Mouse (Mus musculus): ENCODE results near the gene Ushbp1. TPM values are rescaled to one million over a fixed set of nuclear protein-coding genes. Genes with fewer than 3 reads are reported as not detected.

The Ushbp1 gene
- polyA plus RNA-seq, 1 experiment from 2014 or later: 10.8 TPM

DNA sequence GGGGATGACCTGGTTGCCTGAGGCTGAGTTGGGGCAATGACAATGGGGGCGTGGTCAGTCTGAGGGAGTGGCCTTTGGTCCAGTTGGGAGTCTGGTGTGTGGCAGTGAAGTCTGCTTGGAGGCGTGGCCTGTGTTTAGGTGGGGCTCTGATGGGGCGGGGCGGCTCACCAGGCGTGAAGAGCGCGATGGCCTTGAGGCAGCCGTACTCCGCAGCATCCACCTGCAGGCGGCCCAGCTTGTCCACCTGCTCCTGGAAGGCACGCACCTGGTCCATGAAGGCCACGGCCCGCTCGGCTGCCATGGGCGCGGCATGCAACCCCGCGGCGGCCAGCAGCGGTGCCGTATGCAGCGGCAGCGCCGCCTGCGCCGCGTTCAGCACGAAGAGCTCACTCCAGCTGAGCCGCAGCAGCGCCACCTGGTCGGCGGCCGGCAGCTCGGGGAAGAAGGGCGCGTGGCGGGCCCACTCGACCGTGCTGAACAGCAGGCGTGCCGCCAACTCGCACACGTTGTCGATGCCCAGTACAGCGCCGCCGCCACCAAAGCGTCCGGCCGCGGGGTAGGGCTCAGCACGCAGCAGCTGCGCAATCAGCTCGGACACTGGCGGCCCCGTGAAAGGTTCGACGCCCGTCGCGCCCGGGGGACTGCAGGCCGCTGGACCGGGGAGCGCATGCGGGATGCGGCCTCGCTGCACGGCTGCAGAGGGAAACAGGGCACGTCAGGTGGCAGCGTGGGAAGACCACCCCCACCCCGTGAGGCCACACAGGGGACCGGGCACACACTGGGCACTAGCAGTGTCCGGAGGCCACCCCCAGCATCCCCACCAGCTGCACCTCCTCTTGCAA is 19.8 kb downstream of the Ushbp1 start:
- H3K9me3 ChIP-seq (ENCODE audit: control insufficient read depth, low read length): no peaks in the 10 kb centered on the region
- peak overlapping the region in 1 of 2 experiments; percentile 20; a peak in 2 of 4 replicates for H3K4me3 ChIP-seq (ENCODE audit: control insufficient read depth in 1 of 2, insufficient read depth in 1 of 2, low read depth in 1 of 2, low read length in 2 of 2)
- peak overlapping the region; percentile 52; the same call in 1 of the 2 replicates for H3K9ac ChIP-seq (ENCODE audit: low read length)
- no peak for ATAC-seq (ENCODE audit: insufficient number of reproducible peaks, insufficient read depth, low FRiP score, low read depth)
- H3K36me3 ChIP-seq (ENCODE audit: control insufficient read depth, insufficient read depth, low read length): peaks cover 57% of the 10 kb centered on the region
- peaks cover 17 to 33% of the 10 kb centered on the region in 2 experiments for H3K4me1 ChIP-seq (ENCODE audit: control insufficient read depth in 2 of 2, insufficient read depth in 2 of 2, low read length in 2 of 2)
- H3K27ac ChIP-seq (replicated peaks in 1 of 2; ENCODE audit: control insufficient read depth in 1 of 2, insufficient read depth in 1 of 2, low read depth in 2 of 2, low read length in 2 of 2): 0 out of 4 replicates have a peak overlapping the region, but pooled peaks of 1 of the 2 experiments have one; percentile 39
- WGBS: 12% methylated on average over 72 of the region's 74 CpGs
- H3K4me2 ChIP-seq (ENCODE audit: low read length): peak overlapping the region; percentile 59
- no peaks in the 10 kb centered on the region for H3K27me3 ChIP-seq (ENCODE audit: control insufficient read depth, insufficient read depth, low read length)

DNA sequence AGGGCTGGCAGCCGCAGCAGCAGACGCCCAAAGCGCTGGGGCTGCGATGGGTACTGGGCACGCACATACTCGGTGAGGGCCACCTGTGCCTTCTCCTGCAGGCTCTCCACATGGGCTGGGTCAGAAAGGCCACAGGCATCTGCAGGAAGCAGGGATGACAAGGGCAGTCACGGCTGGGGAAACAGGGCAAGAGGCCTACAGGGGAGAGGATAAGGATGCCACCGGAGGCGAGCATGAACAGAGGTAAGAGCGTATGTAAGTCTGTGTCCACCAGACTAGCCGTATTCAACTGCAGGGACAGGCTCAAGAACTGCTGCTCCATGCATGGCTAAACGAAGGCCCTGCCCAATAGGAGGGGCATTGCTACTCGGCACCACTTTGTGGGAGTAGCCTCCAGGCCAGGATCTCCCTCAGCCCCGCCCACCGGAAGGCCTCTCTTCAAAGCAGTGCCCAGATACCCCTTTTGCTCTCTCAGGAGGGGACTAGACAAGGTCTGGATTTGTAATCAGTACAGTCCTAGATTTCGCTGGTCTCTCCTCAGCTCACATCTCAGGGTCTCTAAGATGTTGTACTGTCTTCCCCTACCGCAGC is 20.9 kb downstream of the Ushbp1 start:
- H3K4me3 ChIP-seq (ENCODE audit: control insufficient read depth in 1 of 2, insufficient read depth in 1 of 2, low read depth in 1 of 2, low read length in 2 of 2): no peak overlapping the region
- H3K4me1 ChIP-seq (ENCODE audit: control insufficient read depth in 2 of 2, insufficient read depth in 2 of 2, low read length in 2 of 2): peaks cover 12 to 33% of the 10 kb centered on the region in 2 experiments
- no peaks in the 10 kb centered on the region for H3K27me3 ChIP-seq (ENCODE audit: control insufficient read depth, insufficient read depth, low read length)
- no peaks in the 10 kb centered on the region for H3K9me3 ChIP-seq (ENCODE audit: control insufficient read depth, low read length)
- H3K27ac ChIP-seq (replicated peaks in 1 of 2; ENCODE audit: control insufficient read depth in 1 of 2, insufficient read depth in 1 of 2, low read depth in 2 of 2, low read length in 2 of 2): no peak overlapping the region
- no peak overlapping the region for H3K4me2 ChIP-seq (ENCODE audit: low read length)
- ATAC-seq (ENCODE audit: insufficient number of reproducible peaks, insufficient read depth, low FRiP score, low read depth): no peak
- 75% methylated on average over 17 of the region's 17 CpGs for WGBS
- peaks cover 59% of the 10 kb centered on the region for H3K36me3 ChIP-seq (ENCODE audit: control insufficient read depth, insufficient read depth, low read length)
- no peak overlapping the region for H3K9ac ChIP-seq (ENCODE audit: low read length)

DNA sequence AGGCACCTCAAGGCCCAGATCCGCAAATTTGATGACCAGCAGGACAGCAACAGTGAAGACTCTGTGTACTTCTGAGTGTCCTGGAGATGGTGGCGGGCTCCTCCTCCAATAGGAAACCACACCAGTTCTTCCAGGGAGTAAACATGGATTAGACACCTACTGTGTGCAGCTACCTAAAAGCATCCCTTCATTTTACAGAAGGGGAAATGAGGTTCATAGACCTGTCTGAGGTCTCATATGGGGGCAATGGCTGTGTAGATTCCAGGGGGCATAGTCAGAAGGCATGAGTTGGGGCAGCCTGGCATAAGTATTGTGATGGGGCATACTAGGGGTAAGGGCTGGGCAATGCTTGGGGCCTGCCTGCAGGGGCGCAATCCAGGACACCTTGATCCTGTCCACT is 22.6 kb downstream of the Ushbp1 start:
- Histone ChIP-seq H3K9me3 (ENCODE audit: control insufficient read depth, low read length) (no peaks in the 10 kb centered on the region), H3K36me3 (ENCODE audit: control insufficient read depth, insufficient read depth, low read length) (peaks cover 62% of the 10 kb centered on the region), H3K27ac (replicated peaks in 1 of 2; ENCODE audit: control insufficient read depth in 1 of 2, insufficient read depth in 1 of 2, low read depth in 2 of 2, low read length in 2 of 2) (no peak overlapping the region), H3K9ac (ENCODE audit: low read length) (no peak overlapping the region), H3K4me2 (ENCODE audit: low read length) (no peak overlapping the region), H3K4me1 (ENCODE audit: control insufficient read depth in 2 of 2, insufficient read depth in 2 of 2, low read length in 2 of 2) (peaks cover 9 to 30% of the 10 kb centered on the region in 2 experiments), H3K27me3 (ENCODE audit: control insufficient read depth, insufficient read depth, low read length) (no peaks in the 10 kb centered on the region), H3K4me3 (ENCODE audit: control insufficient read depth in 1 of 2, insufficient read depth in 1 of 2, low read depth in 1 of 2, low read length in 2 of 2) (no peak overlapping the region)
- 90% methylated on average over 3 of the region's 3 CpGs for WGBS
- ATAC-seq (ENCODE audit: insufficient number of reproducible peaks, insufficient read depth, low FRiP score, low read depth): no peak

DNA sequence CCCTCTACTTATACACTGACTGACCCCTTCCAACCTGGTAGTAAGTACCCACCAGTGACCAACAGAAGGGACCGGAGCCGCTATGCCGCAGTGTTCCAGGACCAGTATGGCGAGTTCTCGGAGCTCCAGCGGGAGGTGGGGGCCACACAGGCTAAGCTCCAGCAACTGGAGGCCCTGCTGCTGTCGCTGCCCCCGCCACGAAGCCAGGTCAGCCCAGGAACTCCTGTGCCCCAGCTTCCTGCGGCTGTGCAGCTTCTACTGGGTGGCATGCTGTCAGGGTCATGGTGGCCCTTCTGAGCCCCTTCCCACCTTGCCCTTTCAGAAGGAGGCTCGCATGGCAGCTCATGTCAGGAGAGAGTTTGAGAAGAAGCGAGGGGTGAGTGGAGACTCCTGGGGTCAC is 23.2 kb downstream of the Ushbp1 start:
- Histone ChIP-seq H3K36me3 (ENCODE audit: control insufficient read depth, insufficient read depth, low read length) (peaks cover 56% of the 10 kb centered on the region), H3K4me3 (ENCODE audit: control insufficient read depth in 1 of 2, insufficient read depth in 1 of 2, low read depth in 1 of 2, low read length in 2 of 2) (no peak overlapping the region), H3K4me1 (ENCODE audit: control insufficient read depth in 2 of 2, insufficient read depth in 2 of 2, low read length in 2 of 2) (peaks cover 12 to 35% of the 10 kb centered on the region in 2 experiments), H3K27me3 (ENCODE audit: control insufficient read depth, insufficient read depth, low read length) (no peaks in the 10 kb centered on the region), H3K4me2 (ENCODE audit: low read length) (no peak overlapping the region), H3K27ac (replicated peaks in 1 of 2; ENCODE audit: control insufficient read depth in 1 of 2, insufficient read depth in 1 of 2, low read depth in 2 of 2, low read length in 2 of 2) (no peak overlapping the region), H3K9ac (ENCODE audit: low read length) (no peak overlapping the region), H3K9me3 (ENCODE audit: control insufficient read depth, low read length) (no peaks in the 10 kb centered on the region)
- WGBS: 85% methylated on average over 12 of the region's 12 CpGs
- ATAC-seq (ENCODE audit: insufficient number of reproducible peaks, insufficient read depth, low FRiP score, low read depth): no peak

DNA sequence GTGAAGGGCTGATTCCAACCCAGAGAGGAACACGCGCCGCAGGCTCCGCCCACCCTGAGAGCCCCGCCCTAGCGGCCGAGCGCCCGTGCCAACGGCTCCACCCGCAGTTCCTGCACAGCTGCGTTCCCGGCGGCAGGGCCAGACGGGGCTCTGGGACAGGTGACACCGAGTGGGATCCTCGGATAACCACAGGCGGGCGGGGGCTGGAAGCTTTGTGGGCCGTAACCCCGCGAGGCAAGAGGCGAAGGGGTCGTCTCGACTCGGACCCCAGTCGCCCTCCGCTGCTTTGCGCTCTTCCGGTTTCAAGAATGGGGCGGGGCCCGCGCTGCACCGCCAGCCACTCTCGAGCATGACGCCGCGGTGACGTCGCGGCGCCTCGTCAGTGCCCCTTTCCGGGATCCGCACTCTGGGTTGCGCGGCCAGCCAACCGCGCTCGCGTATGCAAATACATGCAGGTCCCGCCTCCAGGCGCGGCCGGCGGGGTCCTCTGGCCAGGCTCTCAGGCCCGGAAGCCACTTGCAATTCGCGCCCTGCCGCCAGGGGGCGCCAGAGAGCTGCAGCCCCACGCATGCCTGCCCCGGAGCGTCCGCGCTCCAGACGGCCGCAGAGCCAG is 24.3 kb downstream of the Ushbp1 start, which contains the start of gene Ocel1:
Gene Ocel1 (plus strand): TSS at position 63 of the 613 bp plus-strand sequence.
- 1% methylated on average over 67 of the region's 68 CpGs for WGBS
- H3K4me1 ChIP-seq (ENCODE audit: control insufficient read depth in 2 of 2, insufficient read depth in 2 of 2, low read length in 2 of 2): peaks cover 8 to 31% of the 10 kb centered on the region in 2 experiments
- H3K27ac ChIP-seq (replicated peaks in 1 of 2; ENCODE audit: control insufficient read depth in 1 of 2, insufficient read depth in 1 of 2, low read depth in 2 of 2, low read length in 2 of 2): peak within 1 kb of the TSS; percentile 80 to 87
- H3K9me3 ChIP-seq (ENCODE audit: control insufficient read depth, low read length): no peaks in the 10 kb centered on the region
- ATAC-seq (ENCODE audit: insufficient number of reproducible peaks, insufficient read depth, low FRiP score, low read depth): peak; percentile 86
- H3K36me3 ChIP-seq (ENCODE audit: control insufficient read depth, insufficient read depth, low read length): peaks cover 46% of the 10 kb centered on the region
- H3K4me2 ChIP-seq (ENCODE audit: low read length): peak within 1 kb of the TSS; percentile 63
- H3K27me3 ChIP-seq (ENCODE audit: control insufficient read depth, insufficient read depth, low read length): no peaks in the 10 kb centered on the region
- peak within 1 kb of the TSS; percentile 79 to 83 for H3K4me3 ChIP-seq (ENCODE audit: control insufficient read depth in 1 of 2, insufficient read depth in 1 of 2, low read depth in 1 of 2, low read length in 2 of 2)
- peak within 1 kb of the TSS; percentile 72 for H3K9ac ChIP-seq (ENCODE audit: low read length)

DNA sequence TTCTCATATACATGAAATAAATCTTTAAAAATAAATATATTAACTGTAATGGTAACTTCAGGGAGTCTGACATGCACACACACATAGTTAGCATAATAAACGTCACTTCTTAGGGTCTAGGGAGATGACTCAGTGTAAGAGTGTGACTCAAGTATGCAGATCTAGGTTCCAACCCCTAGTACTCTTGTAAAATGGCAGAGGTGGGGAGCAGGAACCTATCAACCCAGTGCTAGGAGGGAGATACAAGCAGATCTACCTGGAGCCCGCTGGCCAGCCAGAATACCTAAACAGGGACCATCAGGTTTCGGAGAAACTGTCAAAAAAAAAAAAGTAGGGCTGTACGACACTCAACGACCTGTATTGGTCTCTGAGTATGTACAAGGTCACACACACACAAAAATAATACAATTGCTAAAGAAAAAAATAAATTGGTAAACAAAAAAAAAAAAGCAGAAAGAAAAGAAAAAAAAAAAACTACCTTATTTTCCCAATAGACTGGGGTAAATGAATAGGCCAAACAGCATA is 24.8 kb downstream of the Ushbp1 start:
- WGBS: 11% methylated on average over 5 of the region's 5 CpGs
- Histone ChIP-seq H3K4me2 (ENCODE audit: low read length) (peak overlapping the region; percentile 63), H3K36me3 (ENCODE audit: control insufficient read depth, insufficient read depth, low read length) (peaks cover 41% of the 10 kb centered on the region), H3K9ac (ENCODE audit: low read length) (peak overlapping the region; percentile 72), H3K4me3 (ENCODE audit: control insufficient read depth in 1 of 2, insufficient read depth in 1 of 2, low read depth in 1 of 2, low read length in 2 of 2) (peak overlapping the region; percentile 79 to 83), H3K9me3 (ENCODE audit: control insufficient read depth, low read length) (no peaks in the 10 kb centered on the region), H3K27me3 (ENCODE audit: control insufficient read depth, insufficient read depth, low read length) (no peaks in the 10 kb centered on the region), H3K27ac (replicated peaks in 1 of 2; ENCODE audit: control insufficient read depth in 1 of 2, insufficient read depth in 1 of 2, low read depth in 2 of 2, low read length in 2 of 2) (peak overlapping the region in 1 of 2 experiments; percentile 87; a peak in 2 of 4 replicates), H3K4me1 (ENCODE audit: control insufficient read depth in 2 of 2, insufficient read depth in 2 of 2, low read length in 2 of 2) (peaks cover 4 to 27% of the 10 kb centered on the region in 2 experiments)
- ATAC-seq (ENCODE audit: insufficient number of reproducible peaks, insufficient read depth, low FRiP score, low read depth): no peak

DNA sequence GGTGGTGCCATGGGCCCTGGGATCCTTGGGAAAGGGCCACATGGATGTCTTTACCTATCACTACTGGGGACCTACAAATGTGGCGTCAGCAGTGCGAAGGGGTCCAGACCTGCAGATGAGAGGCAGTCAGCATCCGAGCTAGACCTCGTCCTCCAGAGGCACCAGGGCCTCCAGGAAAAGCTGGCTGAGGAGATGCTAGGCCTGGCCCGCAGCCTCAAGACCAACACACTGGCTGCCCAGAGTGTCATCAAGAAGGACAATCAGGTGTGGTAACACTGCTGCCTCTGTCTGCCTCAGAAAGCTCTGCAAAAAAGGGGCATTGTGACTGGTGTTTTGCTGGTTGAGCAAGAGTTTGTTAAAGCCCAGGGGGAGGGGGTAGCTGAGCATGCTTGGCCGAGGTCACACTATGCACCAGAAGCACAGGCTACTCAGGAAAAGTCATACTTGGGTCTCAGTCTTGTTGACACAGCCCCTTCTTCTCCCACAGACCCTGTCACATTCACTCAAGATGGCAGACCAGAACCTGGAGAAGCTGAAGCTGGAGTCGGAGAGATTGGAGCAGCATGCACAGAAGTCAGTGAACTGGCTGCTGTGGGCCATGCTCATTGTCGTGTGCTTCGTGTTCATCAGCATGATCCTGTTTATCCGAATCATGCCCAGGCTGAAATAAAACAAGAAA is 26.4 kb downstream of the Ushbp1 start:
- Histone ChIP-seq H3K27me3 (ENCODE audit: control insufficient read depth, insufficient read depth, low read length) (no peaks in the 10 kb centered on the region), H3K4me3 (ENCODE audit: control insufficient read depth in 1 of 2, insufficient read depth in 1 of 2, low read depth in 1 of 2, low read length in 2 of 2) (no peak overlapping the region), H3K9ac (ENCODE audit: low read length) (peak overlapping the region; percentile 25; the same call in 1 of the 2 replicates), H3K4me2 (ENCODE audit: low read length) (no peak overlapping the region), H3K9me3 (ENCODE audit: control insufficient read depth, low read length) (no peaks in the 10 kb centered on the region), H3K27ac (replicated peaks in 1 of 2; ENCODE audit: control insufficient read depth in 1 of 2, insufficient read depth in 1 of 2, low read depth in 2 of 2, low read length in 2 of 2) (peak overlapping the region; percentile 6 to 64), H3K4me1 (ENCODE audit: control insufficient read depth in 2 of 2, insufficient read depth in 2 of 2, low read length in 2 of 2) (peaks cover 4 to 24% of the 10 kb centered on the region in 2 experiments), H3K36me3 (ENCODE audit: control insufficient read depth, insufficient read depth, low read length) (peaks cover 26% of the 10 kb centered on the region)
- WGBS: 92% methylated on average over 10 of the region's 10 CpGs
- ATAC-seq (ENCODE audit: insufficient number of reproducible peaks, insufficient read depth, low FRiP score, low read depth): no peak

Measured in heart, embryonic 14.5 days (tissue).